Mouse (Mus musculus) MEL (cell line): ENCODE data around the gene Prrg3.

Experiments
- POLR2A ChIP-seq, 2 experiments: IDR thresholded peaks; 2 replicates each; pipeline ENCODE4 v1.6.1; 2011 to 2012; ENCODE audit warnings: low read length in 2 of 2, mild to moderate bottlenecking in 2 of 2, control low read depth in 1 of 2, improper control_type of control experiment in 1 of 2, low read depth in 1 of 2, moderate library complexity in 1 of 2; ENCODE audit not compliant: control insufficient read depth in 1 of 2, insufficient read depth in 1 of 2, poor library complexity in 1 of 2
- RAD21 ChIP-seq: IDR thresholded peaks from 2 replicates; pipeline ENCODE4 v1.6.1; 2011; ENCODE audit warnings: mild to moderate bottlenecking, low read depth, low read length, improper control_type of control experiment

GRCm38 (mm10) chrX:71981322-71981721 lies 18.9 kb downstream of the Prrg3 start:
- TF ChIP-seq RAD21 (no peak), POLR2A (IDR thresholded peaks at IDR 0.05; ENCODE audit: control insufficient read depth in 1 of 2, insufficient read depth in 1 of 2, low read depth in 1 of 2, low read length in 2 of 2, poor library complexity in 1 of 2) (no peak)
